Mouse (Mus musculus): ENCODE data around the gene Slc26a6. TPM values are rescaled to one million over a fixed set of nuclear protein-coding genes. Genes with fewer than 3 reads are reported as not detected.

The Slc26a6 gene
- polyA plus RNA-seq, 1 experiment from 2014 or later = 12.7 TPM

DNA sequence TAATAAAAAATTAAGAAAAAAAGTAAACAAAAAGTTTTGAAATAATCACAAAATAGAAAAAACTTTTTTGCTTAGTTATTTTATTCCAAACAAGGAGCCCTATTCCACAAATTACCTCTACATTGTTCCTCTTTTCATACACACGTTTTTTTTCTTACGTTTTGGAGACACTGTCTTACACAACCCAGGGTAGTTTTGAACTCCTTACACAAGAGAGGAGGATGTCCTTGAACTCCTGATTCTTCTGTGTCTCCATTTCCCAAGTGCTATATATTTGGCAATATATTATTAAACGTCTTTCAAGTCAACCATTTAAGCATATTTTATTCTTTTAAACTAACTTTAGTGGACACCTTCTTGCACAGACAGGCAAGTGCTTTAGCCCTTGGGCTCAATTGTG lies 82.9 kb downstream of the Slc26a6 start:
- ATAC-seq (replicated peaks; ENCODE audit: low FRiP score) (peak; percentile 53), DNase-seq (ENCODE audit: low spot score) (no peak)
- Histone ChIP-seq H3K27ac (ENCODE audit: low read depth, low read length) (no peak overlapping the region), H3K9ac (ENCODE audit: low read length) (no peak overlapping the region; the same call in 1 of the 2 replicates), H3K4me2 (ENCODE audit: low read depth, low read length, severe bottlenecking) (peak overlapping the region; percentile 38; the same call in 1 of the 2 replicates), H3K4me1 (replicated peaks; ENCODE audit: control insufficient read depth, insufficient read depth, low read length) (peaks cover 3% of the 10 kb centered on the region; the same call in 1 of the 2 replicates), H3K27me3 (ENCODE audit: control insufficient read depth, insufficient read depth, low read length) (no peaks in the 10 kb centered on the region), H3K4me3 (ENCODE audit: low read depth, low read length) (peak overlapping the region; percentile 95; the same call in 1 of the 2 replicates), H3K9me3 (ENCODE audit: control insufficient read depth, low read length) (no peaks in the 10 kb centered on the region), H3K36me3 (ENCODE audit: control insufficient read depth, insufficient read depth, low read length) (peaks cover 4% of the 10 kb centered on the region; the same call in 1 of the 2 replicates)
- WGBS = 13% methylated on average over 3 of the region's 3 CpGs

DNA sequence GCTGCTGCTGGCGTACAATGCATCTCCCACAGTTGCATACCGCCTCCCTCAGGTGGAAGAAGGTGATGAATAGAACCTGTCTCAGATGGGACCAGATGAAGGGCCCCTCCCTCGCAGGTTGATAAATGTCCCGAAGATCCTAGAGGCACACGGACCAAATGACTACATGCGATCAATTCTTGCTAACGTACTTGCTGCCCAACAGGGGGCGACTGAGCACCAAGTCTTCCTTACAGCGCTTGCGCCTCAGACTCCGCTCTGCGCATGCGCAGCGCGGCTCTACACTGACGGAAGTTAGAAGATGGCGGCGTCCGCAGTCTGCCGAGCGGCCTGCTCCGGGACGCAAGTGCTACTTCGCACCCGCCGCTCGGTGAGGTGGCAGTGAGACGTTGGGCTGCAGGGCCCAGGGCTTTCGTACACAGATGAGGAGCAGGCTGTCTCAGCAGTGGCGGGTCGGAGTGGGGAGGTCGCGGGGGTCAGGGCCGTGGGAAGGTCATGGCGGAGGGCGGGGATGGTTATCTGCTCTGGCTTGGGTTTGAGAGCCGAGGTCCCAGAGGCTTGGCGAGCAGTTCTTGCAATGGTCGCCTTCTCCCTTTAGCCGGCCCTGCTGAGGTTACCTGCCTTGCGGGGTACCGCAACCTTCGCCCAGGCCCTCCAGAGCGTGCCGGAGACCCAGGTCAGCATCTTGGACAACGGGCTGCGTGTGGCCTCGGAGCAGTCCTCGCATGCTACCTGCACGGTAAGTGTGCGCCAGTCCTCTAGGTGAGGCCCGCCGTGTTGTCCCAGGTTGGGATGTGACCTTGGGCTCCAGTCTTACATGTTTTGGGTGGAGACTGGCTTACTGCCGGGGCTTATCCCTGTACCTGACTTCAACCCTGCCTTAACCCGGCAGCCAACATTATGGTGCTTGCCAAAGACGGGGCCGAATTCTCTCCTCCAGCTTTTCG lies 83.6 kb downstream of the Slc26a6 start, which contains the start of gene Uqcrc1:
Uqcrc1 (plus strand) TSS at position 216 of the 947 bp plus-strand sequence.
- Histone ChIP-seq H3K9ac (ENCODE audit: low read length) (peak within 1 kb of the TSS; percentile 92), H3K4me1 (replicated peaks; ENCODE audit: control insufficient read depth, insufficient read depth, low read length) (peaks cover 3% of the 10 kb centered on the region; the same call in 1 of the 2 replicates), H3K4me3 (ENCODE audit: low read depth, low read length) (peak within 1 kb of the TSS; percentile 95), H3K9me3 (ENCODE audit: control insufficient read depth, low read length) (no peaks in the 10 kb centered on the region), H3K4me2 (ENCODE audit: low read depth, low read length, severe bottlenecking) (peak within 1 kb of the TSS; percentile 87), H3K36me3 (ENCODE audit: control insufficient read depth, insufficient read depth, low read length) (peaks cover 4% of the 10 kb centered on the region; the same call in 1 of the 2 replicates), H3K27ac (ENCODE audit: low read depth, low read length) (no peak within 1 kb of the TSS), H3K27me3 (ENCODE audit: control insufficient read depth, insufficient read depth, low read length) (no peaks in the 10 kb centered on the region)
- 1% methylated on average over 58 of the region's 58 CpGs for WGBS
- ATAC-seq (replicated peaks; ENCODE audit: low FRiP score) (peak; percentile 88), DNase-seq (ENCODE audit: low spot score) (peak; percentile 98)

DNA sequence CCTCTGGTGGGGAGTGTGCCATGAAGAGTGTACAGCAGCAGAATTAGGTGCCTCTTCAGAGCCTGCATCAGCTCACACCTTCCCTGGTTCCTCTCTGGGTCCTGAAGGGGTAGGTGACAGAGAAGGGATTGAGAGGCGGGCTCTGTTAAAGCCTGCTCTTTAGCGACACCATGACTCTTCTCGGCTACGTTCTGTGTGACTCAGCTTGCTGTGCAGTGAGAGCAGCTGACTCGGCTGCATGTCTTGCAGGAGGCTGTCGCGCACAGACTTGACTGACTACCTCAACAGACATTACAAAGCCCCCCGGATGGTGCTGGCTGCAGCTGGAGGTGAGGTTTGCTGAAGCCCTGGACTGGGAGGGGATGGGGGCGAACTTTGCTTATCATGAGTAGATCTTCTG lies 92.0 kb downstream of the Slc26a6 start:
- no peak overlapping the region for H3K27ac ChIP-seq (ENCODE audit: low read depth, low read length)
- 83% methylated on average over 9 of the region's 9 CpGs for WGBS

DNA sequence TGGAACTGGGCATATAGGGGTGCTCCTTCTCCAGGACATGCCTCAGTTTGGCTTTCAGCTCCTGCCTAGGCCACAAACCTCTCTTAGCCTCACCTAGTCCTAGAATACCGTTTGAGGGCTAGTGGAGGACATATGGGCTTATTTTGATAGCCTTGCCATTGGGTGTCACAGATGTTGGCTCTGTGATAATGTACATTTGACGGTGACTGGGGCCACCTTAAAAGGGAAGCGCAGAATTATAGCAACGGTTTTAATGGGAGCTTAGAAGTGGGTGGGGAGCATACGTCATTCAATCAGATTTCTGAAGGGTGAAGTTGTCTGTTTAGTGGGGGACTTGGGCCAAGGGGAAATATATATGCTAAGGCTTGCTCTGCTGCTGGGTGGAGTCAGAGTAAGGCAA lies 92.5 kb downstream of the Slc26a6 start:
- H3K27me3 ChIP-seq (ENCODE audit: control insufficient read depth, insufficient read depth, low read length) = no peaks in the 10 kb centered on the region
- no peak overlapping the region for H3K9ac ChIP-seq (ENCODE audit: low read length)
- DNase-seq (ENCODE audit: low spot score) (no peak), ATAC-seq (replicated peaks; ENCODE audit: low FRiP score) (no peak)
- H3K36me3 ChIP-seq (ENCODE audit: control insufficient read depth, insufficient read depth, low read length) = peaks cover 16% of the 10 kb centered on the region
- no peak overlapping the region for H3K27ac ChIP-seq (ENCODE audit: low read depth, low read length)
- H3K4me3 ChIP-seq (ENCODE audit: low read depth, low read length) = no peak overlapping the region
- WGBS = 85% methylated on average over 5 of the region's 5 CpGs
- no peaks in the 10 kb centered on the region for H3K9me3 ChIP-seq (ENCODE audit: control insufficient read depth, low read length)
- H3K4me2 ChIP-seq (ENCODE audit: low read depth, low read length, severe bottlenecking) = no peak overlapping the region
- H3K4me1 ChIP-seq (replicated peaks; ENCODE audit: control insufficient read depth, insufficient read depth, low read length) = no peaks in the 10 kb centered on the region

More for the DNA sequence above, 92.0 kb downstream of the Slc26a6 start:
- DNase-seq (ENCODE audit: low spot score) (no peak), ATAC-seq (replicated peaks; ENCODE audit: low FRiP score) (no peak)
- Histone ChIP-seq H3K4me3 (ENCODE audit: low read depth, low read length) (no peak overlapping the region), H3K27me3 (ENCODE audit: control insufficient read depth, insufficient read depth, low read length) (no peaks in the 10 kb centered on the region), H3K4me1 (replicated peaks; ENCODE audit: control insufficient read depth, insufficient read depth, low read length) (no peaks in the 10 kb centered on the region), H3K9me3 (ENCODE audit: control insufficient read depth, low read length) (no peaks in the 10 kb centered on the region), H3K36me3 (ENCODE audit: control insufficient read depth, insufficient read depth, low read length) (peaks cover 16% of the 10 kb centered on the region), H3K9ac (ENCODE audit: low read length) (no peak overlapping the region), H3K4me2 (ENCODE audit: low read depth, low read length, severe bottlenecking) (no peak overlapping the region)

DNA sequence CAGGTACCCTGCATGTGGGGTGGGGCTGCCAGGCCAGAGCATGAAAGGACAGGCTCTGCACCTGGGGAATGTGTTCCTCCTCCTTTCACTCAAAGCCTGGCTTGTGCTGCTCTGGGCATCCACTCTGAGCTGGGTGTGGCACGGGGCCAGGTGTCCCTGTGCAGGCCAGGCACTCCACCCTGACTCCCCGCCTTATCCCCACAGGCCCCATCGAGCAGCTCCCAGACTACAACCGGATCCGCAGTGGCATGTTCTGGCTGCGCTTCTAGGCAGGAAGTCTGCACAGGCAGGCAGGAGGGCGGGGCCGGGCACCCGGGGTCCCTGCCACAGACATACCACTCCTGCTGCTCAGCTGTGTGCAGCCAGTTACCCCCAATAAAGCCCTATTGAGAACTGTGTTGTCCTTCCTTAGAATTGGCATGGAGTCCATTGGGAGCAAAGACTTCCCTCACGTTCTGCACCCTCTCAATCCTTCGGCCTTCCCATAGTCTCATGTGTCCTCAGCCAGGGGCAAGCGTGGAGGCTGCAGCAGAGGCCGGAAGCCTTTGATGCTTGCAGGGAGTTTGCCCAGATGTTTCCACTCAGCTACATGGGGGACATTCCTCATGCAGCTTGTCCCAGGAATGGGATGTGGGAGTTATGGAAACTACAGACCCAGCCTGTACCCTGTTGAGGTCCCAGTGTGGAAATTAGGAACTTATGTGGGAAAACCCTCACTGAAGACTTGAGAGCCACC lies 96.3 kb downstream of the Slc26a6 start:
- ATAC-seq (replicated peaks; ENCODE audit: low FRiP score) (no peak), DNase-seq (ENCODE audit: low spot score) (no peak)
- H3K4me2 ChIP-seq (ENCODE audit: low read depth, low read length, severe bottlenecking) = no peak overlapping the region
- no peak overlapping the region for H3K9ac ChIP-seq (ENCODE audit: low read length)
- no peaks in the 10 kb centered on the region for H3K9me3 ChIP-seq (ENCODE audit: control insufficient read depth, low read length)
- no peak overlapping the region for H3K4me3 ChIP-seq (ENCODE audit: low read depth, low read length)
- H3K27me3 ChIP-seq (ENCODE audit: control insufficient read depth, insufficient read depth, low read length) = peaks cover 8% of the 10 kb centered on the region
- H3K4me1 ChIP-seq (replicated peaks; ENCODE audit: control insufficient read depth, insufficient read depth, low read length) = no peaks in the 10 kb centered on the region; the same call in 1 of the 2 replicates
- H3K27ac ChIP-seq (ENCODE audit: low read depth, low read length) = no peak overlapping the region
- H3K36me3 ChIP-seq (ENCODE audit: control insufficient read depth, insufficient read depth, low read length) = peaks cover 7% of the 10 kb centered on the region; the same call in 1 of the 2 replicates
- WGBS = 82% methylated on average over 13 of the region's 13 CpGs

DNA sequence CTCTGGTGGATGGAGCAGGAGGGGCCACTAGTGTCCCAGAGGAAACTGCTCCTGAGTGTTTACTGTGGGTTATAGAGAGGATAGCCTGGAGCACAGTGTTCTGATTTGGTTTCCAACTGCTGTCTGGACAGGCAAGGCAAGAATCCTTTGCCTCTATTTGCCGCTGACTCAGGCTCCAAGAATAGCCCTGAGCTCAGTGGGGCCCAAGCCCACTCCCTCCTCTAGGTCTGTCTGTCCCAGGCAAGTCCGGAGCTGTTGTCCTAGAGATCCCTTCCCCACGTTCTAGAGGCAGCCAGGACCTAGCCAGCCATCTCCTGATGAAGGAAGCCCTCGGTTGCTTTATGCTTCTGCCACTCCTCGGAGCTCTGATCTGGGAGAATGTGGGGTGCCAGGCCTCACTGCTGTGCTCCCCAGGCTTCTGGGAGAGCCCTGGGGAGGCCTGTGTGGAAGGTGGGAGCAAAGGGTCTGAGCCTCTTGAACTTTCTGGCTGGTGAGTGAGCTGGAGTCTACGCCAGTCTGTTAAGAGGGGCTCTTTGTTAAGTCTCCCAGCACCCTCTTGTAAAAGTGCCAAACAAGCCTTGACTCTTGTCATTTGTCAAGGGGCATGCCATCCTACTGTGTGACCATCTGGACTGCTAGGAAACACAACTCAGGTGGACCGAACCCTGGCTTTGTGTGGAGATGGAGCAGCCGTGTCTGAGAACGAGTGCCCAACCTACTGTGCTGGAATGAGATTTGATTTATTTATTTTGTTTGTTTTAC lies 97.1 kb downstream of the Slc26a6 start:
- peak overlapping the region; percentile 37; the same call in 1 of the 2 replicates for H3K27ac ChIP-seq (ENCODE audit: low read depth, low read length)
- 85% methylated on average over 9 of the region's 9 CpGs for WGBS
- H3K4me3 ChIP-seq (ENCODE audit: low read depth, low read length) = no peak overlapping the region

DNA sequence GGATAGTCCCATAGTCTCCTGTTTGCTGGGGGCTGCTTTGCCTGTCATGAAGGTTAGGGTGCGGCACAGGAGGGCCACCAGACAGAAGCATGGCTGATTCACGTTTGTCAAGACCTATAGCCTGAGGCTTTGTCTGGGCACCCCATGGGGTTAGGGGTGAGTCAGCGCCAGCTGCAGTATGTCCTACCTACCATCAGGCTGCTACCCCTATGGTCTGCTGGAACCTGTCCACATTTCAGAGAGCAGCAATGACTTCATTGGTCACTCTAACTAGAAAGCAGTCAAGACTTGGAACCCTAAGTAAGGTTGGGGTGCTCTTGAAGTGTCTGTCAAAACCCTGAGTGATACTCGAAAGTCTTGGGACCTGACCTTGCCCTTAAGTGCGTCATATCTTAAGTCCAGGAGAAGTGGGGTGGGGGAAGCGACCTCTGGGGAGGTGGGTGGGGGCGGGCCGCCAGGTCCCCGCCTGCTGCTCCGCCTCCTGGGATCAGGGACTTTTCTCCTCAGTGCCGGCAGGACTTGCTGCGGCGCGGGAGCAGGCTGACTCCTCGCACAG lies 100.1 kb downstream of the Slc26a6 start, which contains the start of gene Col7a1:
Col7a1 (plus strand) TSS at position 506 of the 556 bp plus-strand sequence.
- H3K27ac ChIP-seq (ENCODE audit: low read depth, low read length) = no peak within 1 kb of the TSS
- DNase-seq (ENCODE audit: low spot score) (no peak), ATAC-seq (replicated peaks; ENCODE audit: low FRiP score) (no peak)
- H3K4me1 ChIP-seq (replicated peaks; ENCODE audit: control insufficient read depth, insufficient read depth, low read length) = no peaks in the 10 kb centered on the region; the same call in 1 of the 2 replicates
- 10% methylated on average over 15 of the region's 15 CpGs for WGBS
- peaks cover 8% of the 10 kb centered on the region for H3K27me3 ChIP-seq (ENCODE audit: control insufficient read depth, insufficient read depth, low read length)
- H3K4me2 ChIP-seq (ENCODE audit: low read depth, low read length, severe bottlenecking) = peak within 1 kb of the TSS; percentile 27; the same call in 1 of the 2 replicates
- H3K9ac ChIP-seq (ENCODE audit: low read length) = no peak within 1 kb of the TSS
- H3K36me3 ChIP-seq (ENCODE audit: control insufficient read depth, insufficient read depth, low read length) = peaks cover 3% of the 10 kb centered on the region; the same call in 1 of the 2 replicates
- no peak within 1 kb of the TSS for H3K4me3 ChIP-seq (ENCODE audit: low read depth, low read length)
- H3K9me3 ChIP-seq (ENCODE audit: control insufficient read depth, low read length) = no peaks in the 10 kb centered on the region

More for the DNA sequence above, 97.1 kb downstream of the Slc26a6 start:
- no peak for DNase-seq (ENCODE audit: low spot score)
- no peak for ATAC-seq (replicated peaks; ENCODE audit: low FRiP score)
- Histone ChIP-seq H3K9me3 (ENCODE audit: control insufficient read depth, low read length) (no peaks in the 10 kb centered on the region), H3K4me2 (ENCODE audit: low read depth, low read length, severe bottlenecking) (no peak overlapping the region), H3K27me3 (ENCODE audit: control insufficient read depth, insufficient read depth, low read length) (peaks cover 8% of the 10 kb centered on the region), H3K9ac (ENCODE audit: low read length) (no peak overlapping the region), H3K4me1 (replicated peaks; ENCODE audit: control insufficient read depth, insufficient read depth, low read length) (no peaks in the 10 kb centered on the region; the same call in 1 of the 2 replicates), H3K36me3 (ENCODE audit: control insufficient read depth, insufficient read depth, low read length) (peaks cover 7% of the 10 kb centered on the region; the same call in 1 of the 2 replicates)

Data from forebrain, embryonic 11.5 days (tissue).